Mouse (Mus musculus): ENCODE data around the gene Gnl1. TPM values are rescaled to one million over a fixed set of nuclear protein-coding genes. Genes with fewer than 3 reads are reported as not detected.
"Not testable (repeated sequence)": the region's sequence is repeated elsewhere in the genome, so short reads cannot be mapped to it uniquely, and the experiment has no call there.

The Gnl1 gene
- polyA plus RNA-seq, 1 experiment from 2014 or later: 61.5 TPM

GRCm38 (mm10) chr17:35996949-35997348, 17.3 kb downstream of the Gnl1 start:
- H3K4me3 ChIP-seq (replicated peaks): no peak overlapping the region
- no peaks in the 10 kb centered on the region for H3K9me3 ChIP-seq (replicated peaks)
- 4% methylated on average over 11 of the region's 11 CpGs for WGBS
- peaks cover 17% of the 10 kb centered on the region for H3K4me1 ChIP-seq
- no peak overlapping the region for H3K9ac ChIP-seq
- no peak overlapping the region for H3K27ac ChIP-seq (replicated peaks)
- no peaks in the 10 kb centered on the region for H3K36me3 ChIP-seq
- no peak overlapping the region for H3K4me2 ChIP-seq (replicated peaks)
- ATAC-seq (ENCODE audit: insufficient number of reproducible peaks, low FRiP score, low TSS enrichment, low read depth): peak; percentile 71
- H3K27me3 ChIP-seq: no peaks in the 10 kb centered on the region

- 48% methylated on average over 12 of the region's 12 CpGs for WGBS
- Histone ChIP-seq H3K4me3 (replicated peaks) (no peak overlapping the region), H3K4me2 (replicated peaks) (no peak overlapping the region), H3K9ac (no peak overlapping the region), H3K9me3 (replicated peaks) (no peaks in the 10 kb centered on the region), H3K27me3 (no peaks in the 10 kb centered on the region), H3K4me1 (peaks cover 17% of the 10 kb centered on the region), H3K36me3 (no peaks in the 10 kb centered on the region), H3K27ac (replicated peaks) (no peak overlapping the region)
- ATAC-seq (ENCODE audit: insufficient number of reproducible peaks, low FRiP score, low TSS enrichment, low read depth): no peak
Observed at GRCm38 (mm10) chr17:35997713-35998510, 18.3 kb downstream of the Gnl1 start.

GRCm38 (mm10) chr17:35998545-35999305, 19.1 kb downstream of the Gnl1 start:
- H3K9me3 ChIP-seq (replicated peaks): no peaks in the 10 kb centered on the region
- peaks cover 17% of the 10 kb centered on the region for H3K4me1 ChIP-seq
- no peak overlapping the region for H3K9ac ChIP-seq
- no peak overlapping the region for H3K27ac ChIP-seq (replicated peaks)
- H3K4me2 ChIP-seq (replicated peaks): no peak overlapping the region
- WGBS: 88% methylated on average over 6 of the region's 6 CpGs
- ATAC-seq (ENCODE audit: insufficient number of reproducible peaks, low FRiP score, low TSS enrichment, low read depth): no peak
- no peaks in the 10 kb centered on the region for H3K36me3 ChIP-seq
- no peak overlapping the region for H3K4me3 ChIP-seq (replicated peaks)
- no peaks in the 10 kb centered on the region for H3K27me3 ChIP-seq

- no peak overlapping the region for H3K4me2 ChIP-seq (replicated peaks)
- no peaks in the 10 kb centered on the region for H3K27me3 ChIP-seq
- H3K36me3 ChIP-seq: no peaks in the 10 kb centered on the region
- 79% methylated on average over 7 of the region's 7 CpGs for WGBS
- peaks cover 17% of the 10 kb centered on the region for H3K4me1 ChIP-seq
- no peak overlapping the region for H3K27ac ChIP-seq (replicated peaks)
- H3K4me3 ChIP-seq (replicated peaks): no peak overlapping the region
- ATAC-seq (ENCODE audit: insufficient number of reproducible peaks, low FRiP score, low TSS enrichment, low read depth): no peak
- no peaks in the 10 kb centered on the region for H3K9me3 ChIP-seq (replicated peaks)
- no peak overlapping the region for H3K9ac ChIP-seq
Observed at GRCm38 (mm10) chr17:35999356-35999755, 19.7 kb downstream of the Gnl1 start.

GRCm38 (mm10) chr17:36000349-36000748, 20.7 kb downstream of the Gnl1 start:
- 83% methylated on average over 4 of the region's 4 CpGs for WGBS
- Histone ChIP-seq H3K4me3 (replicated peaks) (no peak overlapping the region), H3K27ac (replicated peaks) (no peak overlapping the region), H3K9ac (no peak overlapping the region), H3K27me3 (no peaks in the 10 kb centered on the region), H3K36me3 (no peaks in the 10 kb centered on the region), H3K9me3 (replicated peaks) (no peaks in the 10 kb centered on the region), H3K4me2 (replicated peaks) (no peak overlapping the region), H3K4me1 (peaks cover 16% of the 10 kb centered on the region)
- no peak for ATAC-seq (ENCODE audit: insufficient number of reproducible peaks, low FRiP score, low TSS enrichment, low read depth)

- no peak overlapping the region for H3K9ac ChIP-seq
- 89% methylated on average over 12 of the region's 12 CpGs for WGBS
Observed at GRCm38 (mm10) chr17:36001121-36001897, 21.7 kb downstream of the Gnl1 start.

GRCm38 (mm10) chr17:36001966-36002365, 22.3 kb downstream of the Gnl1 start:
- Histone ChIP-seq H3K4me1 (0 out of 2 replicates have a peak, but pooled peaks cover 8% of the 10 kb centered on the region), H3K4me2 (replicated peaks) (no peak overlapping the region), H3K4me3 (replicated peaks) (no peak overlapping the region), H3K9ac (no peak overlapping the region), H3K27me3 (no peaks in the 10 kb centered on the region), H3K27ac (replicated peaks) (no peak overlapping the region), H3K9me3 (replicated peaks) (no peaks in the 10 kb centered on the region), H3K36me3 (peaks cover 5% of the 10 kb centered on the region; the same call in 1 of the 2 replicates)
- 93% methylated on average over 6 of the region's 6 CpGs for WGBS
- ATAC-seq (ENCODE audit: insufficient number of reproducible peaks, low FRiP score, low TSS enrichment, low read depth): no peak

More at GRCm38 (mm10) chr17:36001121-36001897, 21.7 kb downstream of the Gnl1 start:
- Histone ChIP-seq H3K4me2 (replicated peaks) (no peak overlapping the region), H3K4me3 (replicated peaks) (no peak overlapping the region), H3K36me3 (no peaks in the 10 kb centered on the region), H3K27me3 (no peaks in the 10 kb centered on the region), H3K4me1 (0 out of 2 replicates have a peak, but pooled peaks cover 9% of the 10 kb centered on the region), H3K9me3 (replicated peaks) (no peaks in the 10 kb centered on the region), H3K27ac (replicated peaks) (no peak overlapping the region)
- ATAC-seq (ENCODE audit: insufficient number of reproducible peaks, low FRiP score, low TSS enrichment, low read depth): no peak

GRCm38 (mm10) chr17:36003331-36003730, 23.7 kb downstream of the Gnl1 start:
- H3K36me3 ChIP-seq: peaks cover 5% of the 10 kb centered on the region; the same call in 1 of the 2 replicates
- H3K27ac ChIP-seq (replicated peaks): no peak overlapping the region
- 94% methylated on average over 7 of the region's 7 CpGs for WGBS
- no peak overlapping the region for H3K9ac ChIP-seq
- H3K4me1 ChIP-seq: no peaks in the 10 kb centered on the region
- H3K4me2 ChIP-seq (replicated peaks): no peak overlapping the region
- ATAC-seq (ENCODE audit: insufficient number of reproducible peaks, low FRiP score, low TSS enrichment, low read depth): no peak
- H3K9me3 ChIP-seq (replicated peaks): no peaks in the 10 kb centered on the region
- no peaks in the 10 kb centered on the region for H3K27me3 ChIP-seq
- no peak overlapping the region for H3K4me3 ChIP-seq (replicated peaks)

GRCm38 (mm10) chr17:36004409-36004808, 24.8 kb downstream of the Gnl1 start:
- H3K9ac ChIP-seq; H3K27me3 ChIP-seq; H3K4me3 ChIP-seq (replicated peaks); ATAC-seq (ENCODE audit: insufficient number of reproducible peaks, low FRiP score, low TSS enrichment, low read depth); H3K4me2 ChIP-seq (replicated peaks); H3K9me3 ChIP-seq (replicated peaks); H3K4me1 ChIP-seq; H3K27ac ChIP-seq (replicated peaks); H3K36me3 ChIP-seq: not testable (repeated sequence)
- 92% methylated on average over 7 of the region's 7 CpGs for WGBS

- no peak for ATAC-seq (ENCODE audit: insufficient number of reproducible peaks, low FRiP score, low TSS enrichment, low read depth)
- Histone ChIP-seq H3K4me1 (no peaks in the 10 kb centered on the region), H3K36me3 (peaks cover 8% of the 10 kb centered on the region; the same call in 1 of the 2 replicates), H3K27me3 (no peaks in the 10 kb centered on the region), H3K9me3 (replicated peaks) (no peaks in the 10 kb centered on the region), H3K9ac (no peak overlapping the region), H3K27ac (replicated peaks) (no peak overlapping the region), H3K4me3 (replicated peaks) (no peak overlapping the region), H3K4me2 (replicated peaks) (no peak overlapping the region)
- WGBS: 90% methylated on average over 5 of the region's 5 CpGs
Observed at GRCm38 (mm10) chr17:36014977-36015376, 35.3 kb downstream of the Gnl1 start.

GRCm38 (mm10) chr17:36017046-36017445, 37.4 kb downstream of the Gnl1 start:
- no peak overlapping the region for H3K27ac ChIP-seq (replicated peaks)
- no peak for ATAC-seq (ENCODE audit: insufficient number of reproducible peaks, low FRiP score, low TSS enrichment, low read depth)
- H3K27me3 ChIP-seq: no peaks in the 10 kb centered on the region
- no peaks in the 10 kb centered on the region for H3K9me3 ChIP-seq (replicated peaks)
- H3K36me3 ChIP-seq: peaks cover 8% of the 10 kb centered on the region; the same call in 1 of the 2 replicates
- H3K9ac ChIP-seq: no peak overlapping the region
- 86% methylated on average over 5 of the region's 5 CpGs for WGBS
- H3K4me2 ChIP-seq (replicated peaks): no peak overlapping the region
- no peak overlapping the region for H3K4me3 ChIP-seq (replicated peaks)
- peaks cover 4% of the 10 kb centered on the region; the same call in 1 of the 2 replicates for H3K4me1 ChIP-seq

Data from embryonic facial prominence, embryonic 15.5 days (tissue).